Mouse (Mus musculus) ovary, postnatal 10 days (tissue): ENCODE data around the gene Ntf3.

ENCODE experiments used
- DNase-seq: peaks from one replicate; pipeline ENCODE4 v3.0.0; 2022; ENCODE audit warnings: low spot score

The Ntf3 gene

GRCm38 (mm10) chr6:126159279-126160066 lies 7.2 kb downstream of the Ntf3 start:
- no peak for DNase-seq

- no peak for DNase-seq
These were observed 10.8 kb downstream of the Ntf3 start for GRCm38 (mm10) chr6:126155928-126156327.

GRCm38 (mm10) chr6:126154372-126154982 lies 12.2 kb downstream of the Ntf3 start:
- DNase-seq: no peak

- DNase-seq: no peak
These were observed 13.6 kb downstream of the Ntf3 start for GRCm38 (mm10) chr6:126153154-126153553.

- DNase-seq: no peak
These were observed 23.1 kb downstream of the Ntf3 start for GRCm38 (mm10) chr6:126143659-126144058.

GRCm38 (mm10) chr6:126142741-126143140 lies 24.0 kb downstream of the Ntf3 start:
- DNase-seq: no peak

GRCm38 (mm10) chr6:126142021-126142554 lies 24.6 kb downstream of the Ntf3 start:
- no peak for DNase-seq

- no peak for DNase-seq
These were observed 25.2 kb downstream of the Ntf3 start for GRCm38 (mm10) chr6:126141472-126141871.

- DNase-seq: no peak
These were observed 25.7 kb downstream of the Ntf3 start for GRCm38 (mm10) chr6:126140961-126141360.

- DNase-seq: no peak
These were observed 26.3 kb downstream of the Ntf3 start for GRCm38 (mm10) chr6:126140416-126140815.

- no peak for DNase-seq
These were observed 32.4 kb downstream of the Ntf3 start for GRCm38 (mm10) chr6:126134155-126134906.

- DNase-seq: no peak
These were observed 38.5 kb downstream of the Ntf3 start for GRCm38 (mm10) chr6:126128238-126128637.

GRCm38 (mm10) chr6:126118247-126118646 lies 48.5 kb downstream of the Ntf3 start:
- no peak for DNase-seq

- no peak for DNase-seq
These were observed 49.5 kb downstream of the Ntf3 start for GRCm38 (mm10) chr6:126117191-126117590.

GRCm38 (mm10) chr6:126114934-126115633 lies 51.6 kb downstream of the Ntf3 start:
- no peak for DNase-seq

- no peak for DNase-seq
These were observed 55.5 kb downstream of the Ntf3 start for GRCm38 (mm10) chr6:126110892-126111835.

- DNase-seq: no peak
These were observed 57.5 kb downstream of the Ntf3 start for GRCm38 (mm10) chr6:126109184-126109583.

- no peak for DNase-seq
These were observed 57.9 kb downstream of the Ntf3 start for GRCm38 (mm10) chr6:126108771-126109170.

- DNase-seq: no peak
These were observed 59.3 kb downstream of the Ntf3 start for GRCm38 (mm10) chr6:126107398-126107797.

- no peak for DNase-seq
These were observed 59.9 kb downstream of the Ntf3 start for GRCm38 (mm10) chr6:126106798-126107173.
